Mouse (Mus musculus) kidney, adult 9 months (tissue): Measurements from ENCODE around the gene Gm49711.
"Not testable (repeated sequence)": the region's sequence is repeated elsewhere in the genome, so short reads cannot be mapped to it uniquely, and the experiment has no call there.

ENCODE experiments used
- DNase-seq: peaks from one replicate; pipeline ENCODE4 v3.0.0; 2022

Gene Gm49711

DNA sequence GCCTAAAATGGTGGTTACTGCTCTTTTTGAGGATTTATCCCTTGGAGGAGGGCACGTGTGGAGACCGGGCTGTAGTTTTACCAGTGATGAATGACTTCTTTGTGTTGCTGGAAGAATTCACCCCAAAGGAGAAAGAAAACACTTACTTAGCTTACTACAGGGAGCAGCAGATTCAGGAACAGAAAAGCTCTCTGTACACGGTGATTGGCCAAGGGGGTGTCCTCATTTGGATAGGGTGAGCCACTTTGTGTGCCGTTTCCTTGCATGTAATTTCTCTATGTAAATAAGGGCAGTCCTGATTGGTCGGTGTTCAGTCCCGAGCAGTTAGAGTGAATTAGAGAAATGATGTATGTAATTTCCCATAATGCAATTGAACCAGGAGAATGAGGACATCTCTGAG lies 137.0 kb downstream of the Gm49711 start:
- no peak for DNase-seq

DNA sequence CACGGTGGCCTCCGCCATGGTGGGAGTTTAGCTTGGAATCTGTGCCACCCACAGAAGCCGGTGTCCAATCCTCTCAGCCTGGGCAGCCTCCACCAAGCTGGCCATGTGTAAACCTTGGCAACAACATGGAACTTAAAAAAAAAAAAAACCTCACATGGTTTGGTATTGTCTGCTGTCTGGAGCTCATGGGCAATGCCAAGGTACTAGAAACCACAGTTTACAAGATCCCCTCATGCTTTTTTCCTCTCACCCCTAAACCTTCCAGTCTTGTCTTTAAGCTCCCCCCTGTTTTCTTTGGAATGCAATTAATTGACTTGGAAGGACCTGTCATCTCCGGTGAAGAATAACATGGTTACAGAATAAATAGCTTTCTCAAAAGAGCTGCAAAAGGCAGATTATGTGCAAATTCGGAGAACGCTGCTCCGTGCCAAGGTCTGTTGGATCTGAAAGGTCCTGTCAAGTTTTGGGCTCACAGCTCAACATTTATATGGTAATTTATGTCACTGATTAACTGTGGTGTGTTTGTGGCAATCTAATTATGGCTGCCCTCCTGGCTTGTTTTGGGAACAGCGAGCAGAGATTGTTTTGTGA lies 138.7 kb downstream of the Gm49711 start:
- peak; percentile 70 for DNase-seq

DNA sequence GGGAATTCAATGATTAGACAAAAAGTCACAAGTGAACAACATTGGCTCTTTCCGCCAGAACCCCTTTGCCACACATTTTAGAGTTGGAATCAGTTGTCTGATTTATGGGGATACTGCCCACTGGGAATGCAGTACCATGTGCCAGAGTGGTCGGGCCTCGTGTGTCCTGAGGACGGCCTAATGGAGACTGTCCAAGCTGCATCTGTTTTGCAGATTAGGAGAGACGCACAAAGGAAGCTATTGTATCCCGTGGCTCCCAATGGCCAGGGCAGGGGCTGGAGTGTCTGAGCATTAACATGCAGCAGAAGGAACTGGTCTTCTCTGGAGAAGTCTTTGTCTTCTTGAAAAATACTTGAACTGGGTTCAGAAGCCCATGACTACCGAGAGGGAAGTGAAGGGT lies 142.5 kb downstream of the Gm49711 start:
- no peak for DNase-seq

DNA sequence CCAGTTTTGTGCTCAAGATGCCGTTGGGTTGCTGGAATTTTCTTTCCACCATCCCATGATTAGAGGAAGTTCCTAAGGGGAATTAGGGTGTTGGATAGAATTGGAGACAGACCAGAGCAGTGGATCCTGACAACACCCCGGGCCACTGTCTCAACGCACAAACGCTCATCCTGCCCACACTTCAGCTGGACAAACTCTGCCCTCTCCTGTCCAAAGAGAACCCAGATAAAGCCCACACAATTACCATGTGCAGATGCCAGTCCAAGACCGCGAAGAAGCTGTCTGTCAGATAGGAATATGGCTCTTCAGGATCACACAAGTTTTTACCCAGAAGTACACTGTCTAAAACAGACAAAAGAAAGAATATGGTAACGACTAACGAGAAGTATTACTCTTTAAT lies 145.5 kb downstream of the Gm49711 start:
- no peak for DNase-seq

- no peak for DNase-seq
Measured at GRCm38 (mm10) chr16:92209291-92209781, 151.2 kb downstream of the Gm49711 start.

- DNase-seq, result not testable (repeated sequence)
Measured at GRCm38 (mm10) chr16:92210316-92210715, 152.2 kb downstream of the Gm49711 start.

DNA sequence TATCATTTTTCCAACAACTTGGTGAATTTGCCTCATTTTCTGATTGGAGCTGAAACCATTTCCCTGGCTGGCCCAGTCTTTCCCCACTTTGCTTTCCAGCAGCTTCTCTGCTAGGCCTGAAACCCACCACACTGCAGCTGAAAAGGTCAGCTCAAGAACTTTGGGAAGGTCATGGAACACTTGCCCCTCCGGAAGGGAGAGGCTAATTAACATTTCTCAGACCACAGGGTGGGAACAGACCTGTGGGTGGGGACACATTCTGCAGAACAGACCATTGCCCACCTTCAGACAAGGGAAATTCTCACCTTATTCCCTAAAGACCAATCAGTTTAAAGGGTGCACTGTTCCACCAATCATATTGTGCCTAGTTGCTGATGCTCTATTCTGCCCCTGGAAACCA lies 155.8 kb downstream of the Gm49711 start:
- not testable (repeated sequence) for DNase-seq

DNA sequence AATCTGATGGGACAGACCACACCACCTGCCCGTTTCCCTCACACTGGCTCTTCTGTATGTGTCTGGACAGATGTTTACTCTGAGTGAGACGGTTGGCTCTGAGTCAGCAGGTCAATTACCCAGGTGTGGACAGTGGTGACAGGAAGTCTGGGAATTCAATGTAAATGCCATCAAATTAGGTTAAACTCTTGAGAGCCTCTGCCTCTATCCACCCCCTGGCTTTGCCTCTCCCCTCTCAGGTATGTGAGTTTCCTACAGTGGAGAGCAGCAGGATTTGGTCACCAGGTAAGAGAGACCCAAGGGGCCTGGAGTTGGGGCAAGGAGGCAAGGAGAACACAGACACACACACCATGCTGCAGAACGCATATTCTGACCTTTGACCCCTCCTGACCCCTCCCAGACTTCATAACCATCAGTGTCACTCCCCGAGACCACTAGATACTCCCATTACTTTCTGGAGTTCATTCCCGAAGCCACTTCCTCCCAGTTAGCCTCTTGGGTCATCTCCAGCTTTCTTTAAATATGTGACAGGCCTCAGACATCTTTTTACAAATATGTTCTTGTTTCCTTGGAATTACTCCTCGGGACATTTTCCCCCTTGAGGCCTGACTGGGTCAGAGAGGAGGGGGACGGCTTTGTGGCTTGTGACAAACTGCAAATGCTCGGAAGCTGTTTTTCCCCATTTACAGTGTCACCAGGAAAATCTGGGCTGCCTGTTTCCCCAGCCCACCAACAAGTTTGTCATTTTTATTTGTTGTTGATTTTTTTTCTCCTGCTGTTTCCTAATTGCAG lies 157.7 kb downstream of the Gm49711 start:
- peak; percentile 52 for DNase-seq

- DNase-seq, result no peak
Measured at GRCm38 (mm10) chr16:92220754-92221153, 162.6 kb downstream of the Gm49711 start.

- no peak for DNase-seq
Measured at GRCm38 (mm10) chr16:92228332-92228919, 170.3 kb downstream of the Gm49711 start.

DNA sequence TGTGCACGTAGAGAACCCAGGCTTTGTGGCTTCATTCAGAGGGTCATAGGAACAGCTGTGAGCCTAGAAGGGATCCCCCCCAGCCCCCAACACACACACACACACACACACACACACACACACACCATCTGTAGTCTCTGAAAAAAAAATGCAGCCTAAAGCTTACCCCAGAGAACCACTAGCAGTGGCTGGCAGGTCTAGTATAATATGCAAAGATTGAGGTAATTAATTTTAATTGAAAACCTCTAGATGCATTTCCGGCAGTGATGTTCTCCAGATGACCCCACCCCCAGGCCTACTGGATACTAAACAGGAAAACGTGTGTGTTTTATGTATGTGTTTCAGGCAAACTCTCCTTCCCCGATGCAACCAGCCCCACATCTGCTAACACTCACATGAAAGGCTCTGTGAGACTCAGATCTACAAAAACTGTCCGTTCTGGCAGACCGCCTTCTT lies 172.4 kb downstream of the Gm49711 start:
- DNase-seq, result no peak

GRCm38 (mm10) chr16:92234530-92234929 lies 176.4 kb downstream of the Gm49711 start:
- peak; percentile 37 for DNase-seq

DNA sequence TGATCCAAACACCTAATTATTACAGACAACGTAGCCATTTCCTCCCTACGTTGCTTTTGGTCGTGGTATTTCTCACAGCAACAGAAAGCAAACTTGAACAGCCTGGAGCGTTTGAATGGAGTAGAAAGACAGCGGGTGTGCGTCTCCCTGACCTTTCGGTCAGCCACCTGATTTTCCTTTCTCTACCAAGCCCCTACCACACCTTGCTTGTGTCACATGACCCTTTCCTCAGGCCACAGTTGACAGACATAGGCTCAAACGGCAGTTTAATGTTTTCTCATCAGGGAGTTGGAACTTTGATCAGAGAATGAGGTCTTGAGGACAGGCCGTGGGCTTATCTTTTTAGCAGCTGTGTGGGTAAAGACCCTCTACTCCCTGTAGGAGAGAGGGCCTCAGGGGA lies 177.1 kb downstream of the Gm49711 start:
- no peak for DNase-seq
